Mouse (Mus musculus): ENCODE data around the gene Csl. TPM values are rescaled to one million over a fixed set of nuclear protein-coding genes. Genes with fewer than 3 reads are reported as not detected.
A peak's percentile ranks its signal among the peaks of the same experiment; 100 is the strongest.

The Csl gene
- total RNA-seq (2017), result 0.10 and 0.19 TPM in 2 replicates

DNA sequence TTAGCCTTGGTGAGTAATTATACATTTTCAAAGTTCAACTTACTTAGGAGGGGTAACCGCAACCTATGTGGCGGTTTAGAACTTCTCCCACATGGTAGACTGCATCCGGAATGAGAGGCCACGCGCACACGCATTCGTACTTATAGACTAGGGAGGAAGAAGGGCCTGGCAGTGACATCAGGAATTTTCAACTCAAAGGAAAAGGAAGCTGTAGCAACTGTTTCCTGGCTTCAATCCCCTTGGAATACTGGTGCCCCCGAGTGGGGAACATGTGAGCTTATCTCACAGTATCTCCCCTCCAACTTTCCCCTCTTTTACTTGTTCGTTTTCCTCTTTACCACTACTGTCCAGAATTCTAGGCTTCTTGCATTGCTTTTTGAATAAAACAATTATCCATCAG, at the start of gene Csl:
Gene Csl (minus strand): TSS at position 101 of the 400 bp plus-strand sequence.
- no peak for ATAC-seq (replicated peaks in 1 of 2; ENCODE audit: insufficient read depth in 1 of 2, low FRiP score in 2 of 2, low TSS enrichment in 1 of 2, low read depth in 1 of 2, poor library complexity in 2 of 2, severe bottlenecking in 2 of 2)

DNA sequence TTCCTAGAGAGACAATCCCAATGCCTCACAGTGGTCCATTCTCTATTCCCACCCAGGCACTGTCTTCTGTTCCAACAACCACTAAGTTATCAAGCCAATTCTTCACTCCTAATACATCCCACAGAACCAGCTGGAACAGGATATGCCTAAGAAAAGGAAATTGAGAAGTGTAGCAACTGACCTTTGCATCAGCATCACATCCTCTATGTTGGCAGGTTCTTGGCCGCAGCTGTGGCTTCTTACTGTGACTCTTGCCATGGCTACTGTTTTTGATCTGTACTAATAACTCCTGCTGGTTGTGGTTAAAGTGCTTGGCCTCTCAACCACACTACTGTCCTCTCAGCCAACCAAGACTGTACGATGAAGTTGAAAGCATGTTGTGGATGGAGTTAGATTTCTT, 30.0 kb upstream of the Csl start:
- ATAC-seq (replicated peaks in 1 of 2; ENCODE audit: insufficient read depth in 1 of 2, low FRiP score in 2 of 2, low TSS enrichment in 1 of 2, low read depth in 1 of 2, poor library complexity in 2 of 2, severe bottlenecking in 2 of 2), result no peak

DNA sequence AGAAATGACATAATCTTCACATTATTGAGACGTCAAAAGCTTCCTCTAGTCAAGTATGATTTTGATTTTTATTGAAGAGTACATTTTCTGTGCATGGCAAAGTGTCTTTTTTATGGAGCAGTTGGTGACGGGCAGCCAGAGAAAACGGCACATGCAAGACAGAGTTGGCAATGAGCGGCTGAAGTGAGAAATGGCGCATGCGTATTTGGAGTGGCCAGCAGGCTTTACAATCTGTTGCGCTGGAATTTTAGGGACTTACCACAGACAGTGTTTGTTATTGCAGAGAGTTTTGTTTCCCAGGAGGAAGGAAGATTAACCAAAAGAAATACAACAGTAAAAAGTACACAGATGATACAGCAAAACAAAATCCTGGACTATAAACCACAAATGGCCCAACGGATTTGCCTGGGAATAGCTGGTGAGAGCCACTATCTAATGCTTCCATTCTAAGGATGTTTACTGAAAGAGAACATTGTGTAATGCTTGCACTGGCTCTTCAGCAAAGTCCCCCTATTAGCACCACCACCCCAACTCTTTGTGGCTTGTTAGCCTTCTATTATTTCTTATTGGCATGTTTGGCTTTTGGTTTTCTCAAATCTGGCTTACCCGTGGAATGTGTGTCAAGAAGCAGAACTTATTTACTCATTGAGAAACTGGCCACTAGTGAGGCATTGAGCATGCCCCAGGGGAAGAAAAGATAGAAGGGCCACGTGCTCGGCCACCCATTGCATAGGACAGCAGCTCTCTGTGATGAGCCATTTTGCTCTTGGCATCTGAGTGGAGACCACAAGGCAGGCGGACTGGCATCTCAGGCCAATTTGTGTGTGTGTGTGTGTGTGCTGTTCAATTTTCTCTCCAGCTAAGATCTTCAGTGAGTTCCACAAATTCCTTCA, 15.0 kb upstream of the Csl start:
- ATAC-seq (replicated peaks in 1 of 2; ENCODE audit: insufficient read depth in 1 of 2, low FRiP score in 2 of 2, low TSS enrichment in 1 of 2, low read depth in 1 of 2, poor library complexity in 2 of 2, severe bottlenecking in 2 of 2), result no peak

DNA sequence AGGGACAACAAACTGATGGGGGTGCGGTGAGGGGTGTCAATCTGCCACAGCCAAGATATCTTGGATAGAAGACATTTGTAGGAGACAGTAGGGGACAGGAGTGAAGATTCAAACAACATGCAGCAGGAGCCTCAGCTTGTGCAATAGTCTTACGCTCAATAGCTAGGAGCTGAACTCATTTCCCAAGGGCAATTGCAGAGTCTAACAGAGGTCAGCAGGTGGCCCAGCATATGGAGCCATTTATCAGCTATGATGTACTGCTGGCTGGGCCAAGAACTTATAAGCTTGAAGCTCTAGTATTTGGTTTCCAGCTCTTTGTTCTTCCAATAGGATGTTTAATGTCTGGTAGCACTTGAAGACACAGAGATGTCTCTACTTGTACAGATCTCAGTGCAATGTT, 9.3 kb downstream of the Csl start:
- no peak for ATAC-seq (replicated peaks in 1 of 2; ENCODE audit: insufficient read depth in 1 of 2, low FRiP score in 2 of 2, low TSS enrichment in 1 of 2, low read depth in 1 of 2, poor library complexity in 2 of 2, severe bottlenecking in 2 of 2)

DNA sequence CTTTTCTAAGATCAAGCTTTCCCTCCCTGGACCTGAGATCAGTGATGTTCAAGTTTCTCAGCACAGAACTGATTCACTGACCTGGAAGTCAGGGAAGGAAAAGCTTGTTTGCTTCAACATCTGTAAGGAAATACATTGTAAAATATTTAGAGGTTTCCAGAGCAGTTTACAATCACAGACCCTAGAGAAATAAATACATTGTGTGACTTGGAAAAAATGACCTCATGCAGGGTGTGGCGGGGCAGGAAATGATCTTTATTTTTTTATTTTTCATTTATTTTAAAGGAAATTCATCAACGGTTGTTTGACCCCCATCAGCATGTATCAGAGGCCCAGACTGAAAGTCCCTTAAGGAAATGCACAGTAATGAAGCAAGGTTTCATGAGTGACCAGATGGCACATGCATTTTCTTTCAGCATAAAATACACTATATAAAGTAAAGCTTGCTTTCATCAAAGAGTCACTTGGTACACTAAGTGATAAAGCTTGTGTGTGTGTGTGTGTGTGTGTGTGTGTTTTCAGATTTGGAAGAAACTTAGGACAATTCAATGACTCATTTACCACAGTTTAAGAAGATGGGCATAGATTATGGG, 10.7 kb downstream of the Csl start:
- ATAC-seq (replicated peaks in 1 of 2; ENCODE audit: insufficient read depth in 1 of 2, low FRiP score in 2 of 2, low TSS enrichment in 1 of 2, low read depth in 1 of 2, poor library complexity in 2 of 2, severe bottlenecking in 2 of 2), result no peak

DNA sequence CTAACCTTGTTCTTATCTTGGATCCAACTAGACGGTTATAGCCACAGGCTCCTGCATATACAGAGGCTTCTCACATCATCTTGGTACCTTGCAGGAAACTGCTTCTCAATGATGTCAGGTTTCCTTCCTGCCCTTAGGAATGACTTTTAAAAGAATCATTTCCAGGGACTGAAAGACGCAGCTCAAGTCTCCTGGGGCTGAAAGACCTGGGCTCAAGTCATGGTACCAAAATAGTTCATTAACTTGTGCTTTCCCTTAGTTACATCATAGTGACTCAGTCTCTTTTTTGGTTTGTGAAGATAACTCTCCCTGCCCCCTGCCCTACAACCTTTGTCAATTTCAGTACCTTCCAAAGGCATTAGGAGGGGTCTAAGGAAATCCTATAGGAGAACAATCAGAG, 11.4 kb downstream of the Csl start:
- no peak for ATAC-seq (replicated peaks in 1 of 2; ENCODE audit: insufficient read depth in 1 of 2, low FRiP score in 2 of 2, low TSS enrichment in 1 of 2, low read depth in 1 of 2, poor library complexity in 2 of 2, severe bottlenecking in 2 of 2)

DNA sequence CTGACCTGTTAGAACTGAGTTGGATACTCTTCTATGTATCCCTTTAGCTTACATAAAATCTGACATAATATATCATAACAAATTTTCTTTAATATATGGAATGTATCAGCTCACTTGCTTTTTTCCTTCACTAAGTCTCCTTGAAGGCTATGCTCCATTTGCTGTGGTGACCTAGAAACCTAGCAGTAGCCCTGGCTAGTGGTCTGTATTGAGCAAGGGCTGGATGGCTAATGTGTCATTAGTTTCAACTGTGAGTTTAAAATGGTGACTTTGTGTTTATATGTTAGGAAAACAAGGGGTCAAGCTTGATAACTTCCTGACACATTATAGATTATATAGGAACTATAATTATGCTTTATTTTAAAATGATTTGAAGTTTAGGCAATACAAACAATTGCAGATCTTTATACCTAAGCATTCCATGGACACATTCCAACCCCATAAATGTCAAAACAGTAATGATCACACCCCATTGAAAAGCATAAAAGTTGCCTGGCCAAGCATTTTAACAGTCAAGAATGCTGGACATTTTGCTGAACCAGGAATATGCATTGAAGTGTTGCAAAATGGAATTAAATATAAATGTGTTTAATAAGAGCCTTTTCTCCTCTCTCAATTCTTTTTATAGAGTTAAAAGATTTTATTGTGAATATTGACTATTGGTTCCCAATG, 17.7 kb downstream of the Csl start:
- ATAC-seq (replicated peaks in 1 of 2; ENCODE audit: insufficient read depth in 1 of 2, low FRiP score in 2 of 2, low TSS enrichment in 1 of 2, low read depth in 1 of 2, poor library complexity in 2 of 2, severe bottlenecking in 2 of 2), result no peak

DNA sequence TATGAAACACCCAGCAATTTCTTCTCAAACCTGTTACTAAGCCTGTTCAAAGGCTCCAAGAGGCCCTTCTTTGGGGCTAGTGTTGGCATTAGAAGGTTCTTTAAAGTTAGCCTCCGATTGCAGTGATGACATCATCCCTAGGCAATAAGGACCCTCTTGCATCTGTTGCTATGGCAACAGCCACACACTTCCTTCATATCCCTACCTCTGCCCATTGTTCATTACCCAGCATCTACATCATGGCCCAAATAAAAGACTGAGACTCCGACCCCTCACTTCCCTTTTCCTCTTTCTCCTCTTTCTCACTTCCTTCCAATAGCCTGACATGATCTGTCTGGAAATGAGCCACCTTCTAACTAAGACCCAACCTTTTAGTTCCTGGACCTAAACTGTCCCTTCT, 46.3 kb downstream of the Csl start:
- ATAC-seq (replicated peaks in 1 of 2; ENCODE audit: insufficient read depth in 1 of 2, low FRiP score in 2 of 2, low TSS enrichment in 1 of 2, low read depth in 1 of 2, poor library complexity in 2 of 2, severe bottlenecking in 2 of 2), result no peak

DNA sequence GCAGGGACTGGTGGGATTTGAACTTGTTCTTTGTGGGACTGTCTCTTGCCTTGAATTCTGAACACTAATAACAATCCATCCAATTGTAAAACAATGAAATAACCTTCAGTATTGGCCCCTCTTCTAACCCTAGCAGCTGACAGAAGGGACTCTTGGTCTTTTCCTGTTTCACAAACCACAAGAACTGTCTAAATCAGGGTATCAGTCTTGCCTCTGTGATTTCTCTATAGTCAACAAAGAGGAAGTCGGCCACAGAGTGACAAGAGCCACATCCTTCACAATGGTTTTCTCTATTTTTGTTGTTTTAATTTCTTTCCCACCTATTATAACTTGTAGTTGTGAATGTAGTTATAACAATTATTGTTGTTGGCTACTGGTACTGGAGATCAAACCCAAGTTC, 47.9 kb downstream of the Csl start:
- peak; percentile 71 to 86; a peak in 3 of 4 replicates for ATAC-seq (replicated peaks in 1 of 2; ENCODE audit: insufficient read depth in 1 of 2, low FRiP score in 2 of 2, low TSS enrichment in 1 of 2, low read depth in 1 of 2, poor library complexity in 2 of 2, severe bottlenecking in 2 of 2)

All from hematopoietic stem cell, adult 5-6 weeks (primary cell).